Mouse (Mus musculus): ENCODE results near the gene Ldb3.

DNA sequence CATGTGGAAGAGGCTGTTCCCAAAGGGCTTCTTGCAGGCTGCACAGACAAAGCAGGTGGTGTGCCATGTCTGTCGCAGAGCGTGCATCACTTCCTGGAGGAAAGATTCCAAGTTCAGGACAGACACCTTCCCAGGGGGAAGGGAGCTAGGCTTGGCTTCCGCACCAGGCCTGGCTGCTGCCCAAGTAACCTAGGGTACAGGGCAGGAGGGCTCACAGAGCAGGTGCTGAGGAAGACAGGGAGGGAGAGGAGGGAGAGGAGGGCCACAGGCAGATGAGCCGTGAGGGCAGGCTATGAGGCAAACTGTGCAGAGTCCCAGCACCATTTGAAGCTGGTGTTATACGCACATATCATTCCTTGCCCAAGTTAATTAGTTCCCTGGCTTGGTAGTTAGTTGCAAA, 46.6 kb downstream of the Ldb3 start:
- TF ChIP-seq CTCF (IDR thresholded peaks at IDR 0.05; ENCODE audit: borderline replicate concordance, extremely low read depth, insufficient read depth, insufficient read length) (no peak), POLR2A (IDR thresholded peaks at IDR 0.05; ENCODE audit: borderline replicate concordance, extremely low read depth, insufficient read depth, insufficient read length, poor library complexity, severe bottlenecking) (no peak)

All from brain, embryonic 14.5 days (tissue).